Mouse (Mus musculus) lung, postnatal 0 days (tissue): ENCODE results near the gene Brms1l. TPM values are rescaled to one million over a fixed set of nuclear protein-coding genes. Genes with fewer than 3 reads are reported as not detected.
"Not testable (repeated sequence)": the region's sequence is repeated elsewhere in the genome, so short reads cannot be mapped to it uniquely, and the experiment has no call there.

Experiments used
- ATAC-seq: fragments of 200-750 bp; cut with Nextera tagmentation; 2 replicates; pipeline ENCODE4 v1.8.0; 2017; ENCODE audit warnings: moderate library complexity
- DNase-seq: peaks from one replicate; pipeline ENCODE4 v3.0.0-alpha.2; 2016; ENCODE audit warnings: low spot score
- H3K27ac ChIP-seq: fragments of 300-500 bp; sonication (generic); 2 replicates; pipeline ENCODE4 v1.5.1; 2014; ENCODE audit warnings: antibody characterized with exemption, mild to moderate bottlenecking, low read length, mixed read lengths
- H3K27me3 ChIP-seq: fragments of 300-500 bp; sonication (generic); replicated peaks from 2 replicates; pipeline ENCODE4 v1.6.1; 2014; ENCODE audit warnings: low read length, mixed read lengths; ENCODE audit not compliant: insufficient read depth
- H3K36me3 ChIP-seq: fragments of 300-500 bp; sonication (generic); 2 replicates; pipeline ENCODE4 v1.6.1; 2014; ENCODE audit warnings: low read length, mixed read lengths; ENCODE audit not compliant: insufficient read depth
- H3K4me1 ChIP-seq: fragments of 300-500 bp; sonication (generic); 2 replicates; pipeline ENCODE4 v1.6.1; 2014; ENCODE audit warnings: antibody characterized with exemption, low read depth, low read length, mixed read lengths; ENCODE audit not compliant: insufficient read depth
- H3K4me2 ChIP-seq: fragments of 300-500 bp; sonication (generic); replicated peaks from 2 replicates; pipeline ENCODE4 v1.6.1; 2014; ENCODE audit warnings: low read depth, mild to moderate bottlenecking, low read length, moderate library complexity, mixed read lengths
- H3K4me3 ChIP-seq: fragments of 300-500 bp; sonication (generic); 2 replicates; pipeline ENCODE4 v1.5.1; 2014; ENCODE audit warnings: low read depth, low read length
- H3K9ac ChIP-seq: fragments of 300-500 bp; sonication (generic); replicated peaks from 2 replicates; pipeline ENCODE4 v1.6.1; 2014; ENCODE audit warnings: low read depth, mild to moderate bottlenecking
- H3K9me3 ChIP-seq: fragments of 300-500 bp; sonication (generic); 2 replicates; pipeline ENCODE4 v1.6.1; 2016; ENCODE audit warnings: low read length, mixed read lengths
- CTCF ChIP-seq: IDR thresholded peaks from 2 replicates; pipeline ENCODE4 v1.5.1; 2016; ENCODE audit warnings: antibody characterized with exemption, mild to moderate bottlenecking
- EP300 ChIP-seq: IDR thresholded peaks from 2 replicates; pipeline ENCODE4 v1.6.1; 2016; ENCODE audit warnings: antibody characterized with exemption, mild to moderate bottlenecking, control low read depth
- WGBS: fragments of 180-500 bp; shearing (Covaris S2); extraction: QIAGEN DNeasy Blood & Tissue Kit; methylation state at CpG from one replicate; pipeline ENCODE4 v1.1.7; 2014; 5-methylcytosine and 5-hydroxymethylcytosine counted together
- polyA plus RNA-seq: library from polyadenylated mRNA; unstranded; fragments of >200 nt; fragmentation: Nextera tagmentation; extraction: Ambion mirVana; gene quantifications from 2 replicates; pipeline ENCODE4 v1.2.1, GENCODE M21; 2015

Brms1l gene
- polyA plus RNA-seq: 24.9 and 25.3 TPM in 2 replicates

DNA sequence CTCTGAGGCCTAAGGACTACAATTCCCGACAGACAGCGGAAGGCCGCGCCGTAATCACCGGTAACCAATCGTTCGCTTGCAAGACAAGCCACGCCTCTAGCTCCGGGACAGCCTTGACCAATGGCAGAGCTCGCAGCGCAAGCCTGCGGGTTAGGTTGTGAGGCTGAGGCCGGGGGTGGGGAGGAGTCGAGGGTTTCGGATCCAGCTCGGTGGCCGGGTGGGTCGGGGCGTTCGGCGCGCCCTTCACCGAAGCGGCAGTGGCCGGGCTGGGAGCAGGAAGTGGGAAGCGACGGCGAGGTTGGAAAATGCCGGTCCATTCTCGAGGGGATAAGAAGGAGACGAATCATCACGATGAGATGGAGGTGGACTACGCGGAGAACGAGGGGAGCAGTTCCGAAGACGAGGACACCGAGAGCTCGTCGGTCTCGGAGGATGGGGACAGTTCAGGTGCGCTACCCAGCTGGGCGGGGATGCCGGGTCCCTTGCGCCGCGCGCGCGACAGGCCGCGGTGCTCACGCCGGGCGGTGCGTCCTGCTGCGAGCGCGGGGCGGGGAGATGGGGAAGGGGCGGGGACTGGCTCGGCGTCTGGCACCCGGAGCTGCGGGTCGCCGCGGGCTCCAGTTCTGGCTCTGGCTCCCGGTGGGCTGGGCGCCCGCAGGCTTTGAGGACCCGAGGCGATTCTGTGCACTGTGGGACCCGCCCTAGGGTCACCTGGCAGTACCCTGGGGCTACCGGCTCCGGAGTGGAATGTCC is at the start of gene Brms1l:
Gene Brms1l (plus strand): TSS at position 126 of the 753 bp plus-strand sequence.
- TF ChIP-seq CTCF (no peak), EP300 (no peak)
- under 1% methylated on average over 64 of the region's 77 CpGs for WGBS

DNA sequence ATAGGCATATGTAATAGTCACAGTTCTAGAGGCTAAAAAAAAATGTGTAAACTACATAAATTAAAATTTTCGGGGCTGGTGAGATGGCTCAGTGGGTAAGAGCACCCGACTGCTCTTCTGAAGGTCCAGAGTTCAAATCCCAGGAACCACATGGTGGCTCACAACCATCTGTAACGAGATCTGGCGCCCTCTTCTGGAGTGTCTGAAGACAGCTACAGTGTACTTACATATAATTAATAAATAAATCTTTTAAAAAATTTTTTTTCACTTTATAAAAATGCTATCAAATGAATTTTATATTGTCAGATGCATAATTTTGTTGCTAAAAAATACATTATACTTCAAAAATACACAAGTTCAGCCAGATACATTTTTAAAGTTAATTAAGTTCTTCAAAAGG is 41.6 kb upstream of the Brms1l start:
- H3K9ac ChIP-seq, H3K36me3 ChIP-seq, H3K4me3 ChIP-seq, DNase-seq, H3K9me3 ChIP-seq, H3K27me3 ChIP-seq, H3K4me2 ChIP-seq, ATAC-seq, H3K4me1 ChIP-seq, H3K27ac ChIP-seq: not testable (repeated sequence)
- 79% methylated on average over 4 of the region's 4 CpGs for WGBS

More for the DNA sequence above, at the start of gene Brms1l:
- Histone ChIP-seq H3K27ac (peak within 1 kb of the TSS; percentile 81), H3K4me3 (peak within 1 kb of the TSS; percentile 64), H3K4me2 (peak within 1 kb of the TSS; percentile 83), H3K9me3 (no peaks in the 10 kb centered on the region), H3K27me3 (no peaks in the 10 kb centered on the region), H3K9ac (peak within 1 kb of the TSS; percentile 50), H3K36me3 (no peaks in the 10 kb centered on the region), H3K4me1 (no peaks in the 10 kb centered on the region)
- ATAC-seq: peak; percentile 99
- peak; percentile 100 for DNase-seq

DNA sequence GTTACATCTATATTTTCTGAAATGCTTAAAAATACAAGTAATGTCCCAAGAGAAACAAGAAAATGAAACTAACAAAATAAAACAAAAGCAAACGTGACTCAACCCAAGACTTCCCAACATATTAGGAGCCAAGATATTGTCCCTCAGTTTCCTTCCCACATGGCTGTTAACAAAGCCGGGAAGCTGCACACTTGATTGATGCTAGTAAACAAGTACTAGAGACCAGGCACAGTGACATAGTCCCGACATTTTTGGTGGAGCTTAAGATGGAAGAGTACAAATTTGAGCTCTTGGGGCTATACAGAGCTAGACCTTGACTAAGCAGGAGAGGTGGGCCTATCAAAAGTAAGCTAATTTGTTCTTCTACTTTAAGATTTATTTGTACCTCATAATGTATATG is 39.0 kb upstream of the Brms1l start:
- Histone ChIP-seq H3K36me3 (no peaks in the 10 kb centered on the region), H3K4me3 (no peak overlapping the region), H3K9me3 (no peaks in the 10 kb centered on the region), H3K4me1 (no peaks in the 10 kb centered on the region), H3K27ac (no peak overlapping the region), H3K9ac (no peak overlapping the region), H3K4me2 (no peak overlapping the region), H3K27me3 (no peaks in the 10 kb centered on the region)
- no peak for TF ChIP-seq CTCF
- no peak; the same call in 1 of the 2 replicates for TF ChIP-seq EP300
- DNase-seq: peak; percentile 23
- 49% methylated on average over 3 of the region's 3 CpGs for whole genome bisulfite sequencing
- ATAC-seq: peak; percentile 52; the same call in 1 of the 2 replicates

GRCm38 (mm10) chr12:55798745-55799144 is 37.4 kb upstream of the Brms1l start:
- 69% methylated on average over 4 of the region's 4 CpGs for WGBS

DNA sequence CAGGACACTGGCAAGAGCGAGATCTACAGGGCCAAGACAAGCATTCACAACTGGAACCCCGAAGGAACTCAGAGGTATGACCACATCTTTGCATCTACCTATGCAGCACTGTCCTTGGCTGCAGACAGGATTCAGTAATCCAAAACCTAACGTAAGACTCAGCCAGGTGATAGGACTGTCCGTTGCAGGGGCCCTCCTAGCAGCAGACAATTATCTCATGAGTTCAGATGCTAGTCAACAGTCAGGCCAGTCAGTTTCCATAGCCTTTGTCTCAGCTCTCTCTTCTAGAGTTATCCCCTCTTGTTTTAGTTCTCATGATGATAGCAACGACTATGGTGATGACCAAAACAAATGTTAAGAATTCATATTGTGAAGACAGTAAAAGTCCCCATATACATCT is 36.0 kb upstream of the Brms1l start:
- Histone ChIP-seq H3K9ac (no peak overlapping the region), H3K4me1 (no peaks in the 10 kb centered on the region), H3K4me2 (no peak overlapping the region), H3K27ac (no peak overlapping the region), H3K9me3 (no peaks in the 10 kb centered on the region), H3K4me3 (no peak overlapping the region), H3K27me3 (no peaks in the 10 kb centered on the region), H3K36me3 (no peaks in the 10 kb centered on the region)
- ATAC-seq: no peak
- WGBS: 85% methylated on average over 5 of the region's 5 CpGs
- no peak for DNase-seq
- no peak for TF ChIP-seq CTCF

More at GRCm38 (mm10) chr12:55798745-55799144, 37.4 kb upstream of the Brms1l start:
- Histone ChIP-seq H3K4me1 (no peaks in the 10 kb centered on the region), H3K9me3 (no peaks in the 10 kb centered on the region), H3K9ac (no peak overlapping the region), H3K4me2 (no peak overlapping the region), H3K27ac (no peak overlapping the region), H3K4me3 (no peak overlapping the region), H3K36me3 (no peaks in the 10 kb centered on the region), H3K27me3 (no peaks in the 10 kb centered on the region)
- ATAC-seq (no peak), DNase-seq (no peak)
- TF ChIP-seq EP300: no peak
- no peak for TF ChIP-seq CTCF

- ATAC-seq: no peak
- H3K27ac ChIP-seq: no peak overlapping the region
- H3K4me1 ChIP-seq: no peaks in the 10 kb centered on the region
- no peaks in the 10 kb centered on the region for H3K27me3 ChIP-seq
- no peaks in the 10 kb centered on the region for H3K9me3 ChIP-seq
- no peaks in the 10 kb centered on the region for H3K36me3 ChIP-seq
- H3K9ac ChIP-seq: no peak overlapping the region
- H3K4me2 ChIP-seq: no peak overlapping the region
- H3K4me3 ChIP-seq: no peak overlapping the region
- WGBS: 85% methylated on average over 4 of the region's 4 CpGs
- no peak for TF ChIP-seq CTCF
- no peak for TF ChIP-seq EP300
- no peak for DNase-seq
These were observed 35.0 kb upstream of the Brms1l start for GRCm38 (mm10) chr12:55801131-55801530.
